Mouse (Mus musculus): ENCODE measurements around the gene Ubap1. TPM values are rescaled to one million over a fixed set of nuclear protein-coding genes. Genes with fewer than 3 reads are reported as not detected.
A peak's percentile ranks its signal among the peaks of the same experiment; 100 is the strongest.

The Ubap1 gene
- total RNA-seq, 4 experiments from 2014 or later: 47.8 to 55.8 (median 50.8) TPM

DNA sequence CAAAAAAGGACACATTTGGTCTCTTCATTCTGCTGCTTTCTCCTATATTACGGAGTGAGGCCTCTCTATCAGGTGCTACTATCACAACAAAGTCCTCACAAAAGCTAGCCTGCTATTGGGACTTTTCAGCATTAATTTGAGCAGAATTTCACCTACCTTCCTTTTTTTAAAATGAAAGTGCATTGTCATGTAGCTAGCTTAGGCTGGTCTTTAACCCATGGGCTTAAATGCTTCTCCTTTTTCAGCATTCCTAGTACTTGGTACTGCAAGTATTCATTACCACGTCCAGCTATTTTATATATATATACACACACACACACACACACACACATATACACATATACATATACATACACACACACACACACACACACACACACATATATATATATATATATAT is 9.9 kb downstream of the Ubap1 start:
- DNase-seq: no peak

DNA sequence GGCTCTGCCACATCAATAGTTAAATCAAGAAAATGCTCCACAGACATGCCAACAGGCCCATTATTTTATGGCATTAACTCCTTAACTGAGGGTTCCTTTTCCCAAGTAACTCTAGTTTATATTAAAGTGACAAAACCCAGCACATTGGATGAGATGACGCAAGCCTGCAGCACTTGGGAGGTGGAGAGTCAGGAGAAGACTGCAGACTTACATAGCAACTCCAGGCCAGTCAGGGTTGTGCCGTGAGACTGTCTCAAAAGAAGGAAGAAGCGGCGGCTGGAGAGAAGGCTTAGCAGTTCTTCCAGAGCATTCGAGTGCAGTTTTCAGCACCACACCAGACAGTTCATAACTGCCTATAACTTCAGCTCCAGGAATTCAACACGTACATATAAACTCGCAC is 10.6 kb downstream of the Ubap1 start:
- DNase-seq: no peak

DNA sequence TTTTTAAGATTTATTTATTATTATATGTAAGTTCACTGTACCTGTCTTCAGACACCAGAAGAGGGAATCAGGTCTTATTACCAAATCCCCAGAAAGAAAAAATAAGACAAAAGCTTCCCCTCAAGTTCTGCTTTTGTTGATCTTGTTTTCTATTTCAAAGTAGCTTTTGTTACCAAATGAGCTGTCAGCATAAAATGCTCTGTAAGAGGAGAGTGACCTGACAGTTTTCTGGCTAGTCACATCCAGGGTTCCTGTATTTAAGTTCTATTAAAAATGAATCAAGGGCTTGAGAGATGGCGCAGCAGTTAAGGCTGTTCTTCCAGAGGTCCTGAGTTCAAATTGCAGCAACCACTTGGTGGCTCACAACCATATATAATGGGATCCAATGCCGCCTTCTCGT is 12.3 kb downstream of the Ubap1 start:
- DNase-seq: no peak

DNA sequence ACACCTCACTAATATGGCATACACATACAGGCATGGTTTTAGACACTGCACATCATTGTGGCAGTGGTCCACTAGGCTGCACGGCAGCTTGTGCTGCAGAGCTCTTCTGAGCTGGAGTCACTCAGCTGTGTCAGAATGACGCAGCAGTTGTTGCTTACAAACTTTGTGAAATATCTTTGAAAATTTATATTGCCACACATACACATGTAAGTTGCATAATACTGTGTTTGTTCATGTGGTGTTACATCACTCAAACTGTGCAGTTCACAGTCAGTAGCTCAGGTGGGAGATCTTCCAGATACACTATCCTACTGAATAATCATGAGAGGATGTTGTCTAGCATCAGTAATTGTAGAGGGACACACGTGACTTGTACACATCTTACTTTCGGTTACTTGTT is 19.4 kb downstream of the Ubap1 start:
- peak; percentile 9 for DNase-seq

DNA sequence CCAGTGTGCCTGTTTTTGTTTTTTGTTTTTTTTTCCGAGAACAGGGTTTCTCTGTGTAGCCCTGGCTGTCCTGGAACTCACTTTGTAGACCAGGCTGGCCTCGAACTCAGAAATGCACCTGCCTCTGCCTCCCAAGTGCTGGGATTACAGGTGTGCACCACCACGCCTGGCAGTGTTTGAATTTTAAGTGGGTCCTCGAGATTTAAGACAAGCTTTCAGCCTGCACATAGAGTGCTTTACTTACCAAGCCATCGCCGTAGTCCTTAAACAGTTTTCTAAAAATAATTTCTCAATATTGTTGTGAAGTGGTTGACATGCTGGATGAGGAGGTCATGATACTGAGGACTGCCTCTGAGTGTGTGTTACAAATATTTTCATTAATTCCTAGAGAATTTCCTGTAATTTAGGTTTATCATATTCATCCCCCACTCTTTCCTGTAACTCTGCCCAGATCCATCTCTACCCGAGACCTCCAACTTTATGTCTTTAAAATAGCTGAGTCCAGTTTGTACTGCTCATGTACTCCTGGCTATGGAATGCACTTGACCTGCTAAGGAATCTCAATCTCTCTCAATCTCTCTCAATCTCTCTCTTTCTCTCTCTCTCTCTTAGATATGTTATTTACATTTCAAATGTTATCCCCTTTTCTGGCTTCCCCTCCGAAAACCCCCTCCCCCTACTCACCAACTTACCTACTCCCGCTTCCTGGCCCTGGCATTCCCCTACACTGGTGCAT is 21.1 kb downstream of the Ubap1 start:
- DNase-seq: no peak

DNA sequence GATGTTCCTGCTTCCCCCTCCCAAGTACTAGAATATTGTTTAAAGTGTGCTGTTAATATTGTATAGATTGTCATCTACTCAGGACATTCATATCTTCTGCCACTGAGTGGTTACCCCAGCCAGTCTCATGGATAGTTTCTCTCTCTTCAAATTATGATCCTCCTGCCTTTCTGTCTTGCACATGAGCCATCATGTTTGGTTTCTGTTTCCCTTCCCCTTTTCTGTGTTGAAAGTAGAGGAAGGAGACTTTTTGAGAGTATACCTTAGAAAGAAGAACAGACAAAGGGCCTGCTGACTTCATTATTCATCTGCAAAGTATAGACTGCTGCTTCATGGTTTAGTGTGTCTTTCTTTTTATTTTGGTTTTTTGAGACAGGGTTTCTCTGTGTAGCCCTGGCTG is 28.8 kb downstream of the Ubap1 start:
- DNase-seq: no peak

DNA sequence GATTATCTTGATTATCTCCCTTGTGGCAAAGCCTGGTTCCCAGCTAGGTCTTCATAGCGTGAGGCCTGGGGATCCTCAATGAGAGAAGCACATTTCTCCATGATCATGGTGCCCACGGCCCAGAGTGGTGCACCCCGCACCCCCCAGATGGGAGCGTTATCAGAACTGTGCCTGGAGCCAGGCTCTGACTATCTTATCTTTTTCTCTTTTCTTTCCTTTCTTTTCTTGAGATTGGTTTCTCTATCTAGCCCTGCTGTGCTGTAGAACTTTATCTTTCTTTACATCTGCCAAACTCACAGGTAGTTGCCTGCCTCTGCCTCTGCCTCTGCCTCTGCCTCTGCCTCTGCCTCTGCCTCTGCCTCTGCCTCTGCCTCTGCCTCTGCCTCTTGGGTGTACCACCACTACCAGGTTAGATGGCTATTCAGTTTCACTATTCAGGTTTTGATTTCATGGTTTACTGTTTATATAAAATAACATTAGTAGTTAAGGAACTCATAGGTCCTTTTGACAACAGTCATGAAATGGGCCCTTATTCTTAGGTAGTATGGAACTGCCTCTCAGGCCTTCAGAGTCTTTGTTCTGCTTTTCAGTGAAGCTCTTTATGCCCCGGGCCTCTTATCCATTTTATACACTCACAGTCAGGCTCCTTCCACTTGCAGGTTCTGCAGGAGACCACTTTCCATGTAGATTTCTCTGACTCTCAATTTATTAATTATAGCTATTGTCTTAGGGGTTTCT is 32.6 kb downstream of the Ubap1 start:
- DNase-seq: no peak

DNA sequence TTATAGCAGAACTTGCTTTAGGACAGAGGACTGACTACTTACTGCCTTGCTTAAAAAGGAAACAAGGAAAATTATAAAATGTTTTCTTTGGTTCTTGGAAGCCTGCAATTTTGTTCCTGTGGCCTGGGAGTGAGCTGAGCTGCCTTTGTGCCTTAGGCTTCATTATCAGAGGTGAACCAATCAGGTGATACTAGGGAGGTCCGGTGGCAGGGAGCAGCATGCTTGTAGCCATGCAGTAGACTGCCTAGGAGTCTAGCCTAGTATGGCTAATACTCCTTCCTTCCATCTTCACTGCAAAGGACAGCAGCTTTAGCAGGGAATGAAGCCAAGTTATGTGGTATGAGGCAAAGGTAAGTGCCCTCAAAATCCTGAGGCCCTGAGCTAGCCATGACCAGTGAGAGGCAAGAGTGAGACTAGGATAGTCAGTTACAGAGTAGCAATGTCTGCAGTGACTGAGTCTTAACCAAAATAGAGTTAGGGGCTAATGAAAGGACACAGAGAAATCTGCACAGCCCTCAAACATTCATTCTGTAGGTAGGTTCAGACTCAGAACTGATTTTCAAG is 37.7 kb downstream of the Ubap1 start:
- no peak for DNase-seq

DNA sequence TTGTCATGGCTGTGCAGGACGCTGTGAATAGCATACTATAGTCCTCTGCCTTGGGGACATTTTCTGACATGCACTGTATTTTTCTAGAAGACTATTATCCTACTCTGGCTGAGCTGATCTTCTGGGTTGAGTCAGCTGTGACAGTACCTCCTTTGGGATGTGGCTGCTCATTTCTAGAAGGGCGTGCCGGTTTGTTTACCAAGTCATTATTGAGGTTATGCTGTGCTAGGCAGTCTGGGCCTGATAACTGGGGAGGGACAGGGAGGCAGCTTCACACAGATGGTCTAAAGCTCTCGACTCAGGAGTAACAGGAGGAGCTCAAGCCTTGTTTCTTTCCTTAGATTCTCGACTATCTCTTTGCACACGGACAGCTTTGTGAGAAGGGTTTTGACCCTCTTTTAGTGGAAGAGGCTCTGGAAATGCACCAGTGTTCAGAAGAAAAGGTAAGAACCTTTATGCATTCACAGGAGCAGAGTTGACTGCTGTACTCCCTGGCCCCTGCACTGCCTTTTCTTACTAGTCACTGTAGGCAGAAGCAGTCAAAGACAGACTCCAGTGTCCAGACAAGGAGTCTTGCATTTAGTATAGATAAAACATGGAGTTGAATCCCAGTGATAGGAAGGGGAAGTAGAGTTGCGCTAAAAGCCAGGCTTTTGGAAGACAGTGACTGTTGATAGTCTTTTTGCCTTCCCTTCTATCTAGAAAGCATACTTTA is 39.1 kb downstream of the Ubap1 start:
- no peak for DNase-seq

DNA sequence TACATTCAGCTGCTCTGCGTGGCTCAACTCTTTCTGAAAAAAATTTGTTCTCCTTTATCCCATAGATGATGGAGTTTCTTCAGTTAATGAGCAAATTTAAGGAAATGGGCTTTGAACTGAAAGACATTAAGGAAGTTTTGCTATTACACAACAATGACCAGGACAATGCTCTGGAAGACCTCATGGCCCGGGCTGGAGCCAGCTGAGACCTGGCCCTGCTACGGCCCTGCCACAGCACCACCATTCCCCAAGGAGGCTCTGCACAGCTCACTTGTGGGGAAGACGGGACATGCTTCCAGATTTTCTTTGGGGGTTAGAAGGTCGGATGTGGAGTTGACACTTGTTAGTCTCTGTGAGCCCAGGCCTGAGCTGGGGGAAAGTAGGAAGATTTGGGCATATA is 39.8 kb downstream of the Ubap1 start:
- no peak for DNase-seq

DNA sequence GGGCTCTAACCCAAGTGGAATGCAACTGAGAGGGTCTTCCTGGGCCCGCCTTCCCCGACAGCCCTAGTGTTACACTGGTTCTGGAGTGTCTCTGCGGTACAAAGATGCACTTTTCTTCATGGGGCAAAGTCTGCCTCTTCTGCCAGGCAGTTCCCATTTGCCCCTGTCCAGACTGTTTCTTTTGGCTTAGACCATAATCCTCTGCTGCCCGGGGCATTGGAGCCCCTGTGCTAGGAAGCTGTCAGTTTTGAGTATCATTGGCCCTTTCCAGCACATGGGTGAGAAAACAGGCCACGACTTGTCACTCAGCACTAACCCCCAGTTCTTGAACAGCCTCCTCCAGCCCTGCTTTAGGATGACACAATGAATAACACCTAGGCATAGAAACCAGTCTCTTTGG is 40.4 kb downstream of the Ubap1 start:
- DNase-seq: no peak

DNA sequence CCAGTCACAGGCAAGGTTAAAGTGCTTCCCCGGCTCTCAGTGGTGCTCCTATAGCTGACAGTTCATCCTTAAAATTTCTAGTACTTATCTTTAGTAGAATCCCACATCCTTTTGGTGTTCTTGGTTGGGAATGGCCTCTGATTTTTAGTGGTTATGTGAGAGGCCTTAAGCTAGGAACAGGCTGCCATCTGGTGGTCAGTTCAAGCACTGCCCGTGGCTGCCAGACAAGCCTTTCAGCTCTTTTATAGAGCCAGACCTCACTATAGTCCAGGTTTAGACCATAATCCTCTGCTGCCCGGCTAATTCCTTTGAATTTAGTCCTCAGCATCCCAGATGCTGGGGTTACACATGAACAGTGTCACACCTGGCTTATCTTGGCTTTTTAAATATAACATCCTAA is 41.3 kb downstream of the Ubap1 start:
- DNase-seq: peak; percentile 51

DNA sequence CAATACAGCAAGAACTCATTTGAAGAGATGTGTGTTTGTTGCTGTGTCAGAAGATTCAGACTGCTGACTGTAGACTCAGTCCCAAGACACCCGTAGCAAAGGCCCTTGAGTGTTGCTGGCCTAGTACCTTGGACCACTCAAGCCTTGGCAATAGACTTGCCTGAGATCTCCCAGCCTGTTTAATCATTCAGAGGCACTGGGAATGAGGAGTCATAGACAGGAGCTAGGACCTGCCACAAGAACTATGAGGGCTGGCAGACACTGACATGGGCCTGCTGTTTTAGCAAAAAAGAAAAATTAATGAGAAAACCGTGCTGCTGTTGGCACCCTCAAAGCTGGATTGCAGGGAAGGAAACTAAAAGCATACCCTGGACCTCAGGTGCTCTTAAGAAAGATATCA is 42.2 kb downstream of the Ubap1 start:
- DNase-seq: no peak

DNA sequence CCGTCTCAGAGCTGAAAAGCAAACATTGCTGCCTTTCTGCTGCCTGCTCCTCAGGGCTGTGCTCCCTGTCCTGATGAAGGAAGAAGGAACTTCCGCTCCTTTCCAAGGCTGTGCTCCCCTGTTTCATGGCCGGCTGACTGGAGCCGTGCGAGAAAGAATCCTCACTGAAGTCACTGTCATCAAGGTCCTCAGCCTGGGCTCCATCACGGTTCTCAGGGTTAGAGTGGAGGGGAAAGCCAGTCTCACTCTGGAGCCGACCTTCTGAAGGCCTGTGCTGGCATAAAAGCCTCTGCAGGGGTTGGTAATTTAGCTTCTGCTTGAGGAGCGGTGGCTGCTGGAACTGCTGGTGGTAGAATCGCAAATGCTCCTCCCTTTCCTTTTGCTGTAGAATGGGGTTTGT is 45.9 kb downstream of the Ubap1 start:
- peak; percentile 35 for DNase-seq

DNA sequence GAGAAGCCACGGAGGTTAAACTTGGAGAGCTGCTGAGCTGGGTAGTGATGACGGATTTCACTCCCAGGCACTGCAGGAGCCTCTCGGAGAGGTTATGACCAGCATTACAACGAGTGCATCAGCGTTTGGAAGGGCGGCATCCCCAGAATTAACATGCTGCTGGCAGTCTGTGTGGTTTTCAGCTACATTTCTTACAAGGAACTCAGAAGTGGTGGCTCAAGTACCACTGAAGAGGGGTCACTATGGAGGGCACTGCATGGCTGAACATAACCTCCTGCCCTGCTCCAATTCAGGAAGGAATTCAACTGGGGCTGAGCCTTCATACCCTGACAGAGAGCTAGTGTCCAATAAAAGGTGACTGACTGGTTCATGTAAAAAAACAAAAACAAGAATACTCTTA is 49.6 kb downstream of the Ubap1 start:
- no peak for DNase-seq

DNA sequence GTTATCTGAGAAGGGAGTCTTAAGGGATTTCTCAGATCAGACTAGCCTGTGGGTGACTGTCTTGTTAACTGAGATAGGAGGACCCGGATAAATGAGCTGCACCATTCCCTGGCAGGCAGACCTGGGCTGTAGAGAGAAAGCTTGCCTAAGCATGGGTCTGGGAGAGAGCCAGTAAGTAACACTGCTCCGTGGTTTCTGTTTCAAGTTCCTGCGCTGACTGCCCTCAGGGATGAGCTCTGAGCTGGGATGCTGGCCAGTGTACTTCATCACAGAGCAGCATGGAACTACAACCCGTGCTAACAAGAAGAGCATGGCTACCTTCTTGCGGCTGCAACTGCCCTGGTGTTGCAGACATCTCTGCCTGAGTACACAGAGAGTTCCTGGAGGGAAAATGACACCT is 51.1 kb downstream of the Ubap1 start:
- no peak for DNase-seq

DNA sequence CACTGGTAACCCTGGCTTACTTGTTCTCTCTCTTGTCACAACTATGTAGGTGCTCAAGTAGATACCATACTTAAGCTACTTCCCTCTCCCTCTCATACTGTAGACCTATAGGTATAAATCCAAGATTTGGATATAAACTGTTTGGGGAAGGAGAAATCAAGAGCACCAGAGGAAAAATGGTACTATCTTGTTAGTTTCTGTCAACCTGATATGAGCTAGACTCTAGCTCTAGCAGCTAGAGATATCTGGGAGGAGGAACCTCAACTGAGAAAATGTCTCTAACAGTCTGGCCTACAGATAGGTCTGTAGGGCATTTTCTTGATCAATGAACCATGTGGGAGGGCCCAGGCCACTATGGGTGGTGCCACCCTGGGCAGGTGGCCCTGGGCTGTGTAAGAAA is 52.4 kb downstream of the Ubap1 start:
- DNase-seq: no peak

DNA sequence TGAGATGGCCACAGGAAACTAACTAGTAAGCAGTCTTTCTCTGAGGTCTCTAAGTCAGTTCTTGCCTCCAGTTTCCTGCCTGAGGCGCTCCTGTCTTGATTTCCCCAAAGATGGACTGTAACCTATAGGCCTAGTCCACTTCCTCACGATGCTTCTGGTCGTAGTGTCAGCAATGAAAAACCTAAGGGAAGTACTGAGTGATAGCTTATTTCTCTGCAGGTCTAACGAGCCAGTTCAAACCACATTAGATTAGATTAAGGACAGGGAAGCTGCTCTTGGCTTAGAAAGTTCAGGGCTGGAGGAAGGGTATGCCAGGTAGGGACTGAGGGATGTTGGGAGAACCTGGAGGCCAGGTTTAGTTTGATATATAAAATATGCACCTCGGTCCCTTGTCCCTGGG is 52.8 kb downstream of the Ubap1 start:
- no peak for DNase-seq

DNA sequence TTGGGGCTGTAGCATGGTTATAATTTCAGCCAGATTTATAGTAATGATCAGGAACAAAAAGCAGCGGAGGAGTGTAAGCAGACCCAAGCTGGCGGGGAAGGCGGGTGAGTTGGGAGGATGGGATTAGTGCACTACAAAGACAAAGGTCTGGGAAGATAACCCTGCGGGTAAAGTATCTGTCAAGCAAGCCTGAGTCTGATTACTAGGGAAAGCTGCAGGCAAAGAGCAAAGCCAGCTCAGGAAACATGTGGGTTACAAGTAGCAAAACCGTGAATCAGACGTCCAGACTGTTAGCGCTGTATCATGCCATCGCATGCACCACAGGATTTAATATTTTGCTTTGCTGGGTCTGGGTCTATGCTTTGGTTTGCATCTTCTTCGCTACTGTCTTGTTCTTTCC is 57.8 kb downstream of the Ubap1 start:
- no peak for DNase-seq

DNA sequence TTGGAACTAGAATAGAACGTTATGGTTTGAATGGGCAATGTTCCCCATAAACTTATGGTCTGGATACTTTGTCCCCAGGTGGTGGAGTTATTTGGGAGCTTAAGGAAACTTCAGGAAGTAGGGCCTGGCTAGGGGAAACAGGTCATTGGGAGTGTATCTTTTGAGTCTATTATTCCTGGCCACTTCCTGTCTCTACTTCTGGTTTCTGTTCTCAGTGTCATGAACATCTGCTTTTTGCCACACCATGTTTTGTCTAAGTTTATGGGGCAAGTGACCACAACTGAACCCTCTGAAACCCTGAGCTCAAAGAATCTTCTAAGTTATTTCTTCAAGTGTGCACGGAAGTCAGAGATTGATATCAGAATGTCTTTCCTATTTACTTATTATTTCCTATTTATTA is 58.6 kb downstream of the Ubap1 start:
- DNase-seq: no peak

DNA sequence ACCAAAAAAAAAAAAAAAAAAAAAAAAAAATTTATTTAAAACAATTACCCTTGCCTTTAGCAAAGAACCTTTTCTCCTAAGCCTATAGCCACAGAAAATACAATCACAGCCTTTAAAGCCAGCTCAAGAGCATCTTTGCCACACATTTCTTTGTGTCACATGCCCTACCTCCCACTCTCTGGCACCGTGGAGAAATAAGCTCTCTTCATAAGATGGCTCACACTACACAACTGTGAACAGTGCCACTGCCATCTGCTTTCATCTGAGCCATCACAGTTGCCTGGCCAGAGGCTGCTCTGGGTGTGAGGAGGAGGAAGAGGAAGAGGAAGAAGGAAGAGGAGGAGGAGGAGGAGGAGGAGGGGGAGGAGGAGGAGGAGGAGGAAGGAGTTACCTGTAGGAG is 60.5 kb downstream of the Ubap1 start:
- DNase-seq: no peak

DNA sequence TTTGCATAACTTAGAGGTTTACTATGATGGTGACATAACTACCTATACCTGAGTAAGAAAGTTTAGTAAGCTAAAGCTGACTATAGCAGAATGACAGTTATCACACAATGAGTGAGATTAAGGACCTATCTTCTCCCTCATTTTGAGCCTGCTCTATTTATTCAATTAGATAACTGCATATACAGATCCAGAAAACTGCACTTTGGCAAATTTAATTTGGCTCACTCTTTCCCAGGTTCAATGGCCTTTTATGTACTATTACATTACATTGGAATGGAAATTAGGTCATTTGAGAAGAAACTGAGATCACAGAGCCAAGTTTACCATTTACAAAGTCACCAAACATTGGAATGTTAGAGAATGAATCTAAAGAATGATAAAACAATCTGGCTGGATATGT is 68.2 kb downstream of the Ubap1 start:
- DNase-seq: no peak

DNA sequence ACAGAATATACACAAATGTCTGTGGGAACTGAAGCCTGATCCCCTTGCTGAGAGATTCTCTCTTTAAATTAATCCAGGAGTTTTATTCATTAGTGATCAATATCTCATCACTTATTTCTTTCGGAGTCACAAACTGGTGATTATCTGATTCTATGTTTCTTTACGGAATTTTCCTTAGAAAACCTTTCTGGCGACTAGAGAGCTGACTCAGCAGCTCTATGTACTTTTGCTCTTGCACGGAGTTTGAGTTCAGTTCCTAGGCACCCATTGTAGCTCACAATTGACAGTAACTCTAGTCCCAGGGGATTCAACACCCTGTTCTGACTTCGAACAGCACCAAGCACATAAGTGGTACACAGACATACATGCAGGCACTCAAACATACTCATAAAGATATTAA is 90.1 kb downstream of the Ubap1 start:
- no peak for DNase-seq

All from adrenal gland, adult 8-10 months (tissue).